Mouse (Mus musculus): ENCODE measurements around the gene Mark3. TPM values are rescaled to one million over a fixed set of nuclear protein-coding genes. Genes with fewer than 3 reads are reported as not detected.

The Mark3 gene
- polyA plus RNA-seq (2012; rRNA removed) = 10.6 and 12.1 TPM in 2 replicates

GRCm38 (mm10) chr12:111574074-111574886 lies at the start of gene Mark3:
TSS of gene Mark3 (plus strand) at chr12:111574523.

GRCm38 (mm10) chr12:111537796-111538291 lies 36.5 kb upstream of the Mark3 start, which contains the start of gene Eif5:
TSS of gene Eif5 (plus strand) at chr12:111538016.

GRCm38 (mm10) chr12:111672176-111672575 lies 97.9 kb downstream of the Mark3 start, which contains the start of gene Ckb:
TSS of gene Ckb (minus strand) at chr12:111672338.

GRCm38 (mm10) chr12:111677882-111678669 lies 103.8 kb downstream of the Mark3 start, which contains the start of gene Trmt61a:
TSS of gene Trmt61a (plus strand) at chr12:111678105.

Other genes with a start within 250 kb of the Mark3 start
- 175 and 223 TPM in 2 replicates for gene Cdc42bpb, start 196.8 kb upstream of the Mark3 start, polyA plus RNA-seq (2012; rRNA removed)
- 0.43 and 0.88 TPM in 2 replicates for gene Lbhd2, start 167.7 kb upstream of the Mark3 start, polyA plus RNA-seq (2012; rRNA removed)
- 6.4 and 7.2 TPM in 2 replicates for gene Exoc3l4, start 157.5 kb upstream of the Mark3 start, polyA plus RNA-seq (2012; rRNA removed)
- gene Tnfaip2, start 132.1 kb upstream of the Mark3 start, polyA plus RNA-seq (2012; rRNA removed) = 9.5 and 10.2 TPM in 2 replicates
- 0.45 and 1.3 TPM in 2 replicates for gene Gm266, start 88.7 kb upstream of the Mark3 start, polyA plus RNA-seq (2012; rRNA removed)
- gene Eif5, start 36.5 kb upstream of the Mark3 start, polyA plus RNA-seq (2012; rRNA removed) = 38.7 and 59.9 TPM in 2 replicates
- gene Ckb, start 97.8 kb downstream of the Mark3 start, polyA plus RNA-seq (2012; rRNA removed) = 778 and 1,172 TPM in 2 replicates
- gene Trmt61a, start 103.6 kb downstream of the Mark3 start, polyA plus RNA-seq (2012; rRNA removed) = 26.5 and 29.4 TPM in 2 replicates
- 1.9 and 3.1 TPM in 2 replicates for gene Bag5, start 138.7 kb downstream of the Mark3 start, polyA plus RNA-seq (2012; rRNA removed)
- gene Apopt1, start 138.7 kb downstream of the Mark3 start, polyA plus RNA-seq (2012; rRNA removed) = 33.7 and 36.3 TPM in 2 replicates
- 31.1 and 42.6 TPM in 2 replicates for gene Klc1, start 184.3 kb downstream of the Mark3 start, polyA plus RNA-seq (2012; rRNA removed)
- gene Xrcc3, start 239.3 kb downstream of the Mark3 start, polyA plus RNA-seq (2012; rRNA removed) = 2.9 and 3.3 TPM in 2 replicates
- gene Zfyve21, start 239.6 kb downstream of the Mark3 start, polyA plus RNA-seq (2012; rRNA removed) = 16.7 and 17.7 TPM in 2 replicates

All from stomach, adult 2 months (tissue).